Mouse (Mus musculus): Measurements from ENCODE around the gene Chst11. TPM values are rescaled to one million over a fixed set of nuclear protein-coding genes. Genes with fewer than 3 reads are reported as not detected.

Chst11 gene
- total and polyA plus RNA-seq, 3 experiments, result 3.1 to 10.6 TPM; not detected in 1

- Histone ChIP-seq H3K4me3 (ENCODE audit: control insufficient read depth in 1 of 2, insufficient read depth in 1 of 2, low read depth in 2 of 2, low read length in 2 of 2) (no peak overlapping the region), H3K9ac (ENCODE audit: control insufficient read depth, low read depth, low read length, poor library complexity, severe bottlenecking) (no peak overlapping the region), H3K27ac (ENCODE audit: control insufficient read depth, low read depth, low read length) (no peak overlapping the region), H3K4me1 (ENCODE audit: control insufficient read depth in 1 of 2, insufficient read depth in 2 of 2, low read length in 2 of 2) (peaks cover 0 to 15% of the 10 kb centered on the region in 2 experiments; a peak in 3 of 4 replicates), H3K9me3 (replicated peaks; ENCODE audit: insufficient read depth, low read length) (no peaks in the 10 kb centered on the region), H3K36me3 (ENCODE audit: control insufficient read depth in 1 of 2, insufficient read depth in 2 of 2, low read length in 2 of 2) (peaks cover 0 to 6% of the 10 kb centered on the region in 2 experiments; a peak in 1 of 4 replicates), H3K27me3 (ENCODE audit: control insufficient read depth in 1 of 2, insufficient read depth in 2 of 2, low read length in 2 of 2) (no peaks in the 10 kb centered on the region), H3K79me2 (ENCODE audit: control insufficient read depth, insufficient read depth, low read length, poor library complexity) (no peaks in the 10 kb centered on the region)
- TF ChIP-seq MAFK (IDR thresholded peaks at IDR 0.05; ENCODE audit: borderline replicate concordance, low read depth, low read length) (peak; percentile 40; the same call in 1 of the 2 replicates), SIN3A (IDR thresholded peaks at IDR 0.05; ENCODE audit: low read length) (0 out of 2 replicates have a peak, but pooled peaks have one; percentile 15), EP300 (IDR thresholded peaks at IDR 0.05; ENCODE audit: low read depth in 1 of 2, low read length in 2 of 2) (peak; percentile 7 to 34; a peak in 3 of 4 replicates), TAL1 (IDR thresholded peaks at IDR 0.05; ENCODE audit: low read length) (no peak), MXI1 (IDR thresholded peaks at IDR 0.05; ENCODE audit: low read depth, low read length) (peak; percentile 22; the same call in 1 of the 2 replicates), MAZ (IDR thresholded peaks at IDR 0.05; ENCODE audit: low read depth, low read length) (no peak), RCOR1 (IDR thresholded peaks at IDR 0.05; ENCODE audit: low read depth, low read length) (peak; percentile 98), CTCF (IDR thresholded peaks at IDR 0.05 in 2 of 3, conservative IDR thresholded peaks at IDR 0.05 in 1 of 3; ENCODE audit: control insufficient read depth in 1 of 3, insufficient read depth in 1 of 3, low read depth in 2 of 3, low read length in 3 of 3, poor library complexity in 1 of 3, severe bottlenecking in 1 of 3) (no peak), MAX (IDR thresholded peaks at IDR 0.05; ENCODE audit: low read length) (peak; percentile 29; the same call in 1 of the 2 replicates), BHLHE40 (IDR thresholded peaks at IDR 0.05; ENCODE audit: borderline replicate concordance, low read depth, low read length) (peak; percentile 35; the same call in 1 of the 2 replicates), GATA1 (IDR thresholded peaks at IDR 0.05; ENCODE audit: low read depth, low read length) (peak; percentile 77), TCF12 (IDR thresholded peaks at IDR 0.05; ENCODE audit: low read depth, low read length) (0 out of 2 replicates have a peak, but pooled peaks have one; percentile 16)
- no peak for DNase-seq (ENCODE audit: low read depth, low spot score)
Observed at GRCm38 (mm10) chr10:82974627-82975177, 10.6 kb upstream of the Chst11 start.

GRCm38 (mm10) chr10:82975806-82976205 lies 9.5 kb upstream of the Chst11 start:
- TF ChIP-seq POLR2A (IDR thresholded peaks at IDR 0.05; ENCODE audit: control insufficient read depth in 1 of 2, insufficient read depth in 1 of 2, low read depth in 1 of 2, low read length in 2 of 2, poor library complexity in 1 of 2) (no peak), ZC3H11A (IDR thresholded peaks at IDR 0.05; ENCODE audit: low read depth, low read length) (no peak), KAT2A (conservative IDR thresholded peaks at IDR 0.05; ENCODE audit: low read depth, low read length) (no peak), JUND (IDR thresholded peaks at IDR 0.05; ENCODE audit: low read depth, low read length) (no peak), USF1 (IDR thresholded peaks at IDR 0.05; ENCODE audit: low read depth, low read length) (no peak), MAFK (IDR thresholded peaks at IDR 0.05; ENCODE audit: borderline replicate concordance, low read depth, low read length) (no peak), CHD2 (IDR thresholded peaks at IDR 0.05; ENCODE audit: low read length) (no peak), TAL1 (IDR thresholded peaks at IDR 0.05; ENCODE audit: low read length) (no peak), ZNF384 (IDR thresholded peaks at IDR 0.05; ENCODE audit: low read depth, low read length) (no peak), CHD1 (IDR thresholded peaks at IDR 0.05; ENCODE audit: low read depth, low read length) (no peak), UBTF (IDR thresholded peaks at IDR 0.05; ENCODE audit: borderline replicate concordance, insufficient read depth, low read depth, low read length) (no peak), MXI1 (IDR thresholded peaks at IDR 0.05; ENCODE audit: low read depth, low read length) (no peak), ELF1 (IDR thresholded peaks at IDR 0.05; ENCODE audit: low read depth, low read length) (no peak), HCFC1 (IDR thresholded peaks at IDR 0.05; ENCODE audit: low read depth, low read length) (no peak)
- Histone ChIP-seq H3K4me1 (ENCODE audit: control insufficient read depth in 1 of 2, insufficient read depth in 2 of 2, low read length in 2 of 2) (peaks cover 0 to 15% of the 10 kb centered on the region in 2 experiments; a peak in 3 of 4 replicates), H3K4me3 (ENCODE audit: control insufficient read depth in 1 of 2, insufficient read depth in 1 of 2, low read depth in 2 of 2, low read length in 2 of 2) (no peak overlapping the region), H3K9ac (ENCODE audit: control insufficient read depth, low read depth, low read length, poor library complexity, severe bottlenecking) (no peak overlapping the region), H3K79me2 (ENCODE audit: control insufficient read depth, insufficient read depth, low read length, poor library complexity) (no peaks in the 10 kb centered on the region), H3K9me3 (replicated peaks; ENCODE audit: insufficient read depth, low read length) (no peaks in the 10 kb centered on the region), H3K36me3 (ENCODE audit: control insufficient read depth in 1 of 2, insufficient read depth in 2 of 2, low read length in 2 of 2) (peaks cover 0 to 6% of the 10 kb centered on the region in 2 experiments; a peak in 1 of 4 replicates), H3K27ac (ENCODE audit: control insufficient read depth, low read depth, low read length) (no peak overlapping the region), H3K27me3 (ENCODE audit: control insufficient read depth in 1 of 2, insufficient read depth in 2 of 2, low read length in 2 of 2) (no peaks in the 10 kb centered on the region)
- no peak for DNase-seq (ENCODE audit: low read depth, low spot score)
